Comparison of ENCODE assay signal across 7 mouse cellular contexts in genomic region chr12:112644180-112644854, GRCm38 (mm10). TPM values are rescaled to one million over a fixed set of nuclear protein-coding genes. Genes with fewer than 3 reads are reported as not detected.
DNase-seq lines count a peak whose midpoint lies in the region; ATAC-seq and TF ChIP-seq lines count a peak whose summit lies in the region.

Gene Siva1 (plus strand): TSS chr12:112644679.

- peak; percentile 100 for DNase-seq in adrenal gland, postnatal 10 days
- peak; percentile 100 for DNase-seq in embryonic facial prominence, embryonic 10.5 days (ENCODE audit: low spot score)
- DNase-seq in gonadal fat pad, adult 2 months (ENCODE audit: low read depth) = peak; percentile 63
- peak; percentile 99 for DNase-seq in left cerebral cortex, postnatal 4 days

- intact Hi-C loops in left cerebral cortex, postnatal 4 days (cut with DNase I) = no loop called here

- TF ChIP-seq CTCF in intestine, postnatal 0 days (IDR thresholded peaks at IDR 0.05; ENCODE audit: low read depth) = 0 out of 2 replicates have a peak, but pooled peaks have one; percentile 7
- TF ChIP-seq CTCF in small intestine, adult 2 months (IDR thresholded peaks at IDR 0.05; ENCODE audit: extremely low read depth, insufficient read length, insufficient replicate concordance, low read depth, low read length) = peak; percentile 28; the same call in 1 of the 2 replicates

- H3K4me3 ChIP-seq in embryonic facial prominence, embryonic 10.5 days = peak within 1 kb of the TSS; percentile 90
- peak within 1 kb of the TSS; percentile 54 for H3K4me3 ChIP-seq in intestine, postnatal 0 days (ENCODE audit: low read depth, low read length)
- H3K4me3 ChIP-seq in midbrain, embryonic 12.5 days = peak within 1 kb of the TSS; percentile 75
- peak within 1 kb of the TSS; percentile 80 for H3K4me3 ChIP-seq in small intestine, adult 2 months (ENCODE audit: low read depth, low read length)

- peak; percentile 98 for ATAC-seq in intestine, postnatal 0 days
- ATAC-seq in midbrain, embryonic 12.5 days (ENCODE audit: low FRiP score, low read depth) = peak; percentile 98

- H3K36me3 ChIP-seq in embryonic facial prominence, embryonic 10.5 days (replicated peaks) = peaks cover 27% of the 10 kb centered on the region
- H3K36me3 ChIP-seq in intestine, postnatal 0 days (ENCODE audit: control insufficient read depth, insufficient read depth) = 0 out of 2 replicates have a peak, but pooled peaks cover 15% of the 10 kb centered on the region
- peaks cover 20% of the 10 kb centered on the region for H3K36me3 ChIP-seq in midbrain, embryonic 12.5 days
- no peaks in the 10 kb centered on the region for H3K36me3 ChIP-seq in small intestine, adult 2 months (ENCODE audit: control insufficient read depth, insufficient read depth, low read length)

- H3K4me1 ChIP-seq in embryonic facial prominence, embryonic 10.5 days = peaks cover 21% of the 10 kb centered on the region
- H3K4me1 ChIP-seq in intestine, postnatal 0 days (replicated peaks; ENCODE audit: control insufficient read depth, insufficient read depth, low read length) = no peaks in the 10 kb centered on the region
- H3K4me1 ChIP-seq in midbrain, embryonic 12.5 days = peaks cover 18% of the 10 kb centered on the region
- peaks cover 7% of the 10 kb centered on the region; the same call in 1 of the 2 replicates for H3K4me1 ChIP-seq in small intestine, adult 2 months (ENCODE audit: control insufficient read depth, insufficient read depth, insufficient read length, low read length)

- H3K9me3 ChIP-seq in embryonic facial prominence, embryonic 10.5 days = no peaks in the 10 kb centered on the region
- no peaks in the 10 kb centered on the region for H3K9me3 ChIP-seq in intestine, postnatal 0 days (ENCODE audit: control insufficient read depth)
- no peaks in the 10 kb centered on the region for H3K9me3 ChIP-seq in midbrain, embryonic 12.5 days

- H3K4me2 ChIP-seq in intestine, postnatal 0 days (replicated peaks; ENCODE audit: low read depth) = peak within 1 kb of the TSS; percentile 91
- peak within 1 kb of the TSS; percentile 89 for H3K4me2 ChIP-seq in midbrain, embryonic 12.5 days (replicated peaks)

- H3K27me3 ChIP-seq in embryonic facial prominence, embryonic 10.5 days (replicated peaks; ENCODE audit: low read depth, poor library complexity, severe bottlenecking) = no peaks in the 10 kb centered on the region
- H3K27me3 ChIP-seq in intestine, postnatal 0 days (replicated peaks; ENCODE audit: control insufficient read depth, insufficient read depth, low read length) = no peaks in the 10 kb centered on the region
- no peaks in the 10 kb centered on the region for H3K27me3 ChIP-seq in midbrain, embryonic 12.5 days
- H3K27me3 ChIP-seq in small intestine, adult 2 months (ENCODE audit: control insufficient read depth, insufficient read depth, low read length) = no peaks in the 10 kb centered on the region

- H3K27ac ChIP-seq in embryonic facial prominence, embryonic 10.5 days (replicated peaks) = peak within 1 kb of the TSS; percentile 91
- H3K27ac ChIP-seq in intestine, postnatal 0 days (ENCODE audit: low read depth, low read length) = peak within 1 kb of the TSS; percentile 73
- peak within 1 kb of the TSS; percentile 81 for H3K27ac ChIP-seq in midbrain, embryonic 12.5 days (replicated peaks)
- H3K27ac ChIP-seq in small intestine, adult 2 months (ENCODE audit: insufficient read depth, low read depth, low read length) = peak within 1 kb of the TSS; percentile 55; the same call in 1 of the 2 replicates

- peak within 1 kb of the TSS; percentile 56 for H3K9ac ChIP-seq in intestine, postnatal 0 days (ENCODE audit: low read depth, low read length)
- H3K9ac ChIP-seq in midbrain, embryonic 12.5 days (replicated peaks) = peak within 1 kb of the TSS; percentile 81

- TF ChIP-seq POLR2A in small intestine, adult 2 months (IDR thresholded peaks at IDR 0.05; ENCODE audit: low read depth, low read length) = no peak

- 3% methylated on average over 46 of the region's 46 CpGs for WGBS in embryonic facial prominence, embryonic 10.5 days
- 1% methylated on average over 45 of the region's 46 CpGs for WGBS in intestine, postnatal 0 days
- 1% methylated on average over 45 of the region's 46 CpGs for WGBS in midbrain, embryonic 12.5 days
- WGBS in small intestine, adult 2 months = under 1% methylated on average over 46 of the region's 46 CpGs

RNA-seq across cellular contexts. Expression of gene Siva1, which starts in this region (rescaled TPM):
- total RNA-seq in adrenal gland, postnatal 10 days (2021) = 10 to 100 TPM; 35.9 to 46.7 TPM
- 332 TPM in 2 replicates for polyA plus RNA-seq in embryonic facial prominence, embryonic 10.5 days (2016; fragmentation: Nextera tagmentation; extraction: Ambion mirVana)
- polyA plus RNA-seq in gonadal fat pad, adult 2 months (2012; rRNA removed) = 34.1 and 35.3 TPM in 2 replicates
- 52.6 and 54.5 TPM in 2 replicates for polyA plus RNA-seq in intestine, postnatal 0 days (2015; fragmentation: Nextera tagmentation; extraction: Ambion mirVana)
- 10 to 100 TPM; 25.3 to 25.9 TPM for total RNA-seq in left cerebral cortex, postnatal 4 days (2021)
- polyA plus RNA-seq in midbrain, embryonic 12.5 days (2016; fragmentation: Nextera tagmentation; extraction: Ambion mirVana) = 133 and 150 TPM in 2 replicates
- 16.1 and 31.3 TPM in 2 replicates for polyA plus RNA-seq in small intestine, adult 2 months (2012; rRNA removed)

Comparison
In these comparisons a context has a peak if more than half of its experiments do, and no peak if none do; other contexts are left out.
1. Peak in every context shown above with its lines: DNase-seq, ATAC-seq, H3K4me3 ChIP-seq and H3K27ac ChIP-seq.